Mouse (Mus musculus): Measurements from ENCODE around the gene Rhebl1. TPM values are rescaled to one million over a fixed set of nuclear protein-coding genes. Genes with fewer than 3 reads are reported as not detected.
A peak's percentile ranks its signal among the peaks of the same experiment; 100 is the strongest.
"Not testable (repeated sequence)": the region's sequence is repeated elsewhere in the genome, so short reads cannot be mapped to it uniquely, and the experiment has no call there.

The Rhebl1 gene
- total and polyA plus RNA-seq, 2 experiments from 2014 or later = 9.4 to 30.7 TPM

- H3K27ac ChIP-seq (ENCODE audit: low read depth, low read length) = peak overlapping the region; percentile 94
- peaks cover 4% of the 10 kb centered on the region; the same call in 1 of the 2 replicates for H3K36me3 ChIP-seq (ENCODE audit: insufficient read depth, low read length)
- peak overlapping the region; percentile 83 for H3K9ac ChIP-seq (replicated peaks; ENCODE audit: low read length, poor library complexity, severe bottlenecking)
- DNase-seq (ENCODE audit: low spot score) (peak; percentile 97), ATAC-seq (ENCODE audit: low FRiP score) (peak; percentile 89)
- no peak; the same call in 1 of the 2 replicates for TF ChIP-seq CTCF (IDR thresholded peaks at IDR 0.05)
- H3K4me2 ChIP-seq (ENCODE audit: low read depth, low read length, poor library complexity, severe bottlenecking) = peak overlapping the region; percentile 91
- no peaks in the 10 kb centered on the region for H3K9me3 ChIP-seq (ENCODE audit: low read length)
- 1% methylated on average over 34 of the region's 35 CpGs for WGBS
- peaks cover 9% of the 10 kb centered on the region; the same call in 1 of the 2 replicates for H3K4me1 ChIP-seq (ENCODE audit: insufficient read depth, low read length)
- no peaks in the 10 kb centered on the region for H3K27me3 ChIP-seq (ENCODE audit: insufficient read depth, low read length)
- H3K4me3 ChIP-seq (ENCODE audit: low read depth, low read length) = peak overlapping the region; percentile 59
Observed at GRCm38 (mm10) chr15:98933833-98934216, 39.5 kb upstream of the Rhebl1 start.

- not testable (repeated sequence) for H3K9me3 ChIP-seq (ENCODE audit: low read length); H3K36me3 ChIP-seq (ENCODE audit: insufficient read depth, low read length); H3K27me3 ChIP-seq (ENCODE audit: insufficient read depth, low read length); H3K4me1 ChIP-seq (ENCODE audit: insufficient read depth, low read length); DNase-seq (ENCODE audit: low spot score); ATAC-seq (ENCODE audit: low FRiP score)
- H3K27ac ChIP-seq (ENCODE audit: low read depth, low read length) = peak overlapping the region; percentile 94
- H3K4me2 ChIP-seq (ENCODE audit: low read depth, low read length, poor library complexity, severe bottlenecking) = peak overlapping the region; percentile 91
- peak overlapping the region; percentile 83 for H3K9ac ChIP-seq (replicated peaks; ENCODE audit: low read length, poor library complexity, severe bottlenecking)
- WGBS = 11% methylated on average over 8 of the region's 9 CpGs
- H3K4me3 ChIP-seq (ENCODE audit: low read depth, low read length) = peak overlapping the region; percentile 59
Observed at GRCm38 (mm10) chr15:98933004-98933671, 38.8 kb upstream of the Rhebl1 start.

- DNase-seq (ENCODE audit: low spot score) = no peak
- peaks cover 4% of the 10 kb centered on the region; the same call in 1 of the 2 replicates for H3K36me3 ChIP-seq (ENCODE audit: insufficient read depth, low read length)
- H3K9me3 ChIP-seq (ENCODE audit: low read length) = no peaks in the 10 kb centered on the region
- no peak overlapping the region for H3K27ac ChIP-seq (ENCODE audit: low read depth, low read length)
- no peak for ATAC-seq (ENCODE audit: low FRiP score)
- peaks cover 9% of the 10 kb centered on the region; the same call in 1 of the 2 replicates for H3K4me1 ChIP-seq (ENCODE audit: insufficient read depth, low read length)
- H3K27me3 ChIP-seq (ENCODE audit: insufficient read depth, low read length) = no peaks in the 10 kb centered on the region
- H3K4me2 ChIP-seq (ENCODE audit: low read depth, low read length, poor library complexity, severe bottlenecking) = no peak overlapping the region
- 70% methylated on average over 3 of the region's 3 CpGs for WGBS
- H3K4me3 ChIP-seq (ENCODE audit: low read depth, low read length) = no peak overlapping the region
- TF ChIP-seq CTCF (IDR thresholded peaks at IDR 0.05) = no peak
- H3K9ac ChIP-seq (replicated peaks; ENCODE audit: low read length, poor library complexity, severe bottlenecking) = no peak overlapping the region; the same call in 1 of the 2 replicates
Observed at GRCm38 (mm10) chr15:98930998-98931397, 36.7 kb upstream of the Rhebl1 start.

GRCm38 (mm10) chr15:98930017-98930734 lies 35.8 kb upstream of the Rhebl1 start:
- Histone ChIP-seq H3K27ac (ENCODE audit: low read depth, low read length) (no peak overlapping the region), H3K36me3 (ENCODE audit: insufficient read depth, low read length) (peaks cover 4% of the 10 kb centered on the region; the same call in 1 of the 2 replicates), H3K9me3 (ENCODE audit: low read length) (no peaks in the 10 kb centered on the region), H3K4me2 (ENCODE audit: low read depth, low read length, poor library complexity, severe bottlenecking) (no peak overlapping the region), H3K9ac (replicated peaks; ENCODE audit: low read length, poor library complexity, severe bottlenecking) (0 out of 2 replicates have a peak overlapping the region, but pooled peaks have one; percentile 13), H3K4me3 (ENCODE audit: low read depth, low read length) (no peak overlapping the region), H3K27me3 (ENCODE audit: insufficient read depth, low read length) (no peaks in the 10 kb centered on the region), H3K4me1 (ENCODE audit: insufficient read depth, low read length) (0 out of 2 replicates have a peak, but pooled peaks cover 4% of the 10 kb centered on the region)
- no peak for TF ChIP-seq CTCF (IDR thresholded peaks at IDR 0.05)
- ATAC-seq (ENCODE audit: low FRiP score) = no peak
- DNase-seq (ENCODE audit: low spot score) = no peak
- WGBS = 56% methylated on average over 8 of the region's 8 CpGs

GRCm38 (mm10) chr15:98928598-98929240 lies 34.4 kb upstream of the Rhebl1 start:
- H3K4me1 ChIP-seq (ENCODE audit: insufficient read depth, low read length) = 0 out of 2 replicates have a peak, but pooled peaks cover 4% of the 10 kb centered on the region
- H3K27ac ChIP-seq (ENCODE audit: low read depth, low read length) = no peak overlapping the region
- no peaks in the 10 kb centered on the region for H3K9me3 ChIP-seq (ENCODE audit: low read length)
- peak; percentile 89 for TF ChIP-seq CTCF (IDR thresholded peaks at IDR 0.05)
- 15% methylated on average over 13 of the region's 13 CpGs for whole genome bisulfite sequencing
- ATAC-seq (ENCODE audit: low FRiP score) (peak; percentile 69; the same call in 1 of the 2 replicates), DNase-seq (ENCODE audit: low spot score) (peak; percentile 90)
- peak overlapping the region; percentile 13; the same call in 1 of the 2 replicates for H3K4me2 ChIP-seq (ENCODE audit: low read depth, low read length, poor library complexity, severe bottlenecking)
- H3K9ac ChIP-seq (replicated peaks; ENCODE audit: low read length, poor library complexity, severe bottlenecking) = no peak overlapping the region
- peaks cover 4% of the 10 kb centered on the region; the same call in 1 of the 2 replicates for H3K36me3 ChIP-seq (ENCODE audit: insufficient read depth, low read length)
- no peaks in the 10 kb centered on the region for H3K27me3 ChIP-seq (ENCODE audit: insufficient read depth, low read length)
- no peak overlapping the region for H3K4me3 ChIP-seq (ENCODE audit: low read depth, low read length)
